Mouse (Mus musculus) embryo, embryonic 9.5 days (tissue): ENCODE data around the gene Fxyd7.

ENCODE experiments used
- DNase-seq: peaks from one replicate; pipeline ENCODE4 v3.0.0-alpha.2; 2017; ENCODE audit errors: extremely low spot score

Gene Fxyd7

DNA sequence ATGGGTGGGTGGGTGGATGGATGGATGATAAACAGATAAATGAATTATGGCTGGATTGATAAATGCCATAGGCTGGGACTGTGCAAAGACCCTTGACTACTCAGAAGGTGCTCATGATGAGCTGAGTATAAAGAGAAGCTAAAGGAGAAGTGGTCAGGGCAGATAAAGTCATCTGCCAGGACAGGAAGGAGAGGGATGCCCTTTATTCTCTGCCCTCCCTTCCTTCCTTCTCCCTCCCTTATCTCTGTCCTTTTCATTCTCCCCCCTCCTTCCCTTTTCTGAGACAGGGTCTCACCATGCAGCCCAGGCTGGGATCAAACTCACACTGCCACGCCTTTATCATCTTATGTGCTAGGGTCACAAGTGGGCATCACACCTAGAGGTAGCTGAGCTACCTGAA is 43.5 kb downstream of the Fxyd7 start:
- no peak for DNase-seq

DNA sequence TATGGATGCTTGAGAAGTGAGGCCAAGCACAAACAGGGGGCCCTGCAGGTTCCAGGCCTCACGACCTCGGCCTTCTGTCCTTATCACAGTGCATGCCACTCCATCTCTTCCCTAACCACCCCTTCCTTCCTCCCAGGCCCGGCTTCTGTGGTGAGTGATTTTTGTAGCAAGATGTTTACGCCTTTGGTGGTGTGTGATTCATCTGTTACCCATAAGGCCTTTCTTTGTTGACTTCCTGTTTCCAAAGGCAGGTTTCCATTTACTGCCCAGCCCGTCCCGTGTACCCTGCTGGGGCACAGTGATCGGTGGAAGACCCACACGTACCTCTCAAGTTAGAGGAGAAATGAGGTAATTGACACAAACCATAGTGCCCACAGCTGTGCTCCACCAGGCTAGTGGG is 48.6 kb downstream of the Fxyd7 start:
- no peak for DNase-seq

DNA sequence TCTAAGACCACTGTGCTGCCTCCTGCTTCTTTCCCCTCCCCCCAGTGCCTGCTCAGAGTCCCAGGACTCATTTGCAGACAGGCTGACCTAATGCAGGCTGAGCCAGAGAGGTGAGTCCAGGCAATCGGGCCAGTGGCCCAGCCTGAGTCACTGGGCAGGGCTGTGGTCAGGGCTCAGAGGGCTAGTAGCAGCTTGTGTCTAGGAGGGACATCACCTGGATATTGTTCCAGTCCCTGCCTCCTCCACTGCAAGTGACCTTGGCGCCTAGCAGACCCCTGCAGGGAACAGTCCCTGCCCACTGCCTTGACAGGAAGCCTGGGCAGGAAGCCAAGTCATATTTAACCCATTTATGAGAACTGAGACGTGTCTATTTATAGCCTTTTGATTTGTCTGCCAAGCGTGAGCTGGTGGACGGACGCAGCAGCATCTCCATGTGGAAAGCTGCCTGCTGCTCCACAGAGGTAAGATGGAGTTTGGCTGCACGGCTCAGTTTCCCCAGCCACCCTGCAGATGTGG is 50.7 kb downstream of the Fxyd7 start:
- DNase-seq = no peak

DNA sequence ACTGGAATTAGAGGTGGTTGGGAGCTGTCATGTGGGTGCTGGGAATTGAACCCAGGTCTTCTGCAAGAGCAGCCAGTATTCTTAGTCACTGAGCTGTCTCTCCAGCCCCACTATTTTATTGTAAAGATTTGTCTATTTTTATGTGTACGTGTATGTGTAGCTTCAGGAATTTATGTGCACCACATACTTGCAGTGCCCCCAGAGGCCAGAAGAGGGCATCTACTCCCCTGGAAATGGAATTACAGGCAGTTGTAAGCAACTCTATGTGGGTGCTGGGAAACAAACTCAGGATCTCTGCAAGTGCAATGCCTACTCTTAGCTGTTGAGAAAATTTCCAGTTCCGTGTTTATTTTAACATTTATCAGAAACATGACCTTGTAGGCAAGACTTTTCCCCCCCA is 54.8 kb downstream of the Fxyd7 start:
- no peak for DNase-seq

DNA sequence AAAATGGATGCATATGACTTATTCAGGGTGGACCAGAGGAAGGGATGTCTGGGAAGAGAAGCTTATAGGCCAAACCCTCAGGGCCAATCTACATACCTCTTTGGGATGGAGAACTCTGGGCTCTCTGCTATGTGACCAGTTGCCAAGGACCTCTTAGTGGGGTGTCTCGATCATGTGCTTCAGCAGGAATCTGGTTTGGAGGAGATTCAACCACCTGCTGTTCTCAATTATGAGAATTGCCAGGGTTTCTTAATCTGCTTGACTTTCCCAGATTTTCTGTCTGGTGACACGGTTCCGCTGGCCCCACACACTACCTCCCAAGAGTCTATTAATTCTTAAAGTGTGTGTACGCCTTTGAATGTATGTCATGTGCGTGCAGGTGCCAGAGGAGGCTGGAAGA is 57.3 kb downstream of the Fxyd7 start:
- DNase-seq = no peak
